Mouse (Mus musculus) liver, postnatal 0 days (tissue): ENCODE measurements around the gene Txndc16. TPM values are rescaled to one million over a fixed set of nuclear protein-coding genes. Genes with fewer than 3 reads are reported as not detected.

Experiments
- ATAC-seq: fragments of 200-750 bp; cut with Nextera tagmentation; 2 replicates; pipeline ENCODE4 v1.8.0; 2017; ENCODE audit warnings: mild to moderate bottlenecking, moderate library complexity
- DNase-seq: peaks from one replicate; pipeline ENCODE4 v3.0.0-alpha.2; 2016
- H3K27ac ChIP-seq: fragments of 300-500 bp; sonication (generic); 2 replicates; pipeline ENCODE4 v1.5.1; 2014; ENCODE audit warnings: antibody characterized with exemption, moderate library complexity, mild to moderate bottlenecking, low read depth
- H3K27me3 ChIP-seq: fragments of 300-500 bp; sonication (generic); 2 replicates; pipeline ENCODE4 v1.6.1; 2014; ENCODE audit warnings: low read length, control low read depth, mixed read lengths; ENCODE audit not compliant: insufficient read depth
- H3K36me3 ChIP-seq: fragments of 300-500 bp; sonication (generic); replicated peaks from 2 replicates; pipeline ENCODE4 v1.6.1; 2014; ENCODE audit warnings: mild to moderate bottlenecking, control low read depth, low read length, moderate library complexity, mixed read lengths; ENCODE audit not compliant: insufficient read depth
- H3K4me1 ChIP-seq: fragments of 300-500 bp; sonication (generic); 2 replicates; pipeline ENCODE4 v1.6.1; 2014; ENCODE audit warnings: antibody characterized with exemption, mild to moderate bottlenecking, control low read depth; ENCODE audit not compliant: insufficient read depth
- H3K4me2 ChIP-seq: fragments of 300-500 bp; sonication (generic); 2 replicates; pipeline ENCODE4 v1.6.1; 2014; ENCODE audit warnings: low read depth, mild to moderate bottlenecking, low read length, moderate library complexity, mixed read lengths
- H3K4me3 ChIP-seq: fragments of 300-500 bp; sonication (generic); 2 replicates; pipeline ENCODE4 v1.5.1; 2014; ENCODE audit warnings: low read depth, low read length
- H3K9ac ChIP-seq: fragments of 300-500 bp; sonication (generic); replicated peaks from 2 replicates; pipeline ENCODE4 v1.6.1; 2014; ENCODE audit warnings: mild to moderate bottlenecking, moderate library complexity
- H3K9me3 ChIP-seq: fragments of 300-500 bp; sonication (generic); 2 replicates; pipeline ENCODE4 v1.6.1; 2016; ENCODE audit warnings: mild to moderate bottlenecking, control low read depth, low read length, mixed read lengths
- CTCF ChIP-seq: sonication (generic); IDR thresholded peaks from 2 replicates; pipeline ENCODE4 v1.5.1; 2016; ENCODE audit warnings: antibody characterized with exemption, low read depth
- EP300 ChIP-seq: IDR thresholded peaks from 2 replicates; pipeline ENCODE4 v1.6.1; 2016; ENCODE audit warnings: antibody characterized with exemption, low read depth, mild to moderate bottlenecking
- WGBS: fragments of 180-500 bp; shearing (Covaris S2); extraction: QIAGEN DNeasy Blood & Tissue Kit; methylation state at CpG from one replicate; pipeline ENCODE4 v1.1.7; 2014; ENCODE audit not compliant: insufficient replicate concordance; 5-methylcytosine and 5-hydroxymethylcytosine counted together
- polyA plus RNA-seq: library from polyadenylated mRNA; unstranded; fragments of >200 nt; fragmentation: Nextera tagmentation; extraction: Ambion mirVana; gene quantifications from 2 replicates; pipeline ENCODE4 v1.2.1, GENCODE M21; 2015

Txndc16 gene
- 1.8 and 2.1 TPM in 2 replicates for polyA plus RNA-seq

- H3K27ac ChIP-seq, result peak within 1 kb of the TSS; percentile 97
- peak within 1 kb of the TSS; percentile 87 for H3K9ac ChIP-seq
- TF ChIP-seq EP300 (no peak), CTCF (no peak)
- H3K4me1 ChIP-seq, result peaks cover 29% of the 10 kb centered on the region
- DNase-seq (peak; percentile 82), ATAC-seq (peak; percentile 37)
- WGBS, result under 1% methylated on average over 57 of the region's 59 CpGs
- no peaks in the 10 kb centered on the region for H3K36me3 ChIP-seq
- H3K4me2 ChIP-seq, result peak within 1 kb of the TSS; percentile 99
- H3K4me3 ChIP-seq, result peak within 1 kb of the TSS; percentile 70
- H3K9me3 ChIP-seq, result no peaks in the 10 kb centered on the region
- H3K27me3 ChIP-seq, result 0 out of 2 replicates have a peak, but pooled peaks cover 2% of the 10 kb centered on the region
These were observed at the start of gene Txndc16 for GRCm38 (mm10) chr14:45220090-45220956. Txndc16 (minus strand) TSS chr14:45220328.

GRCm38 (mm10) chr14:45263831-45264592 is 43.9 kb upstream of the Txndc16 start:
- H3K27me3 ChIP-seq, result no peaks in the 10 kb centered on the region
- ATAC-seq (no peak), DNase-seq (no peak)
- no peaks in the 10 kb centered on the region for H3K4me1 ChIP-seq
- H3K4me2 ChIP-seq, result no peak overlapping the region
- H3K9me3 ChIP-seq, result no peaks in the 10 kb centered on the region
- 82% methylated on average over 3 of the region's 3 CpGs for WGBS
- no peaks in the 10 kb centered on the region for H3K36me3 ChIP-seq
- no peak overlapping the region for H3K27ac ChIP-seq
- no peak overlapping the region for H3K4me3 ChIP-seq
- TF ChIP-seq CTCF, result no peak
- no peak for TF ChIP-seq EP300
- H3K9ac ChIP-seq, result no peak overlapping the region

GRCm38 (mm10) chr14:45251548-45252076 is 31.5 kb upstream of the Txndc16 start:
- H3K4me1 ChIP-seq, result no peaks in the 10 kb centered on the region
- no peak overlapping the region for H3K4me2 ChIP-seq
- no peaks in the 10 kb centered on the region for H3K36me3 ChIP-seq
- WGBS, result 62% methylated on average over 4 of the region's 4 CpGs
- H3K9ac ChIP-seq, result no peak overlapping the region
- H3K27me3 ChIP-seq, result no peaks in the 10 kb centered on the region
- no peak overlapping the region for H3K4me3 ChIP-seq
- no peak for TF ChIP-seq CTCF
- no peak for TF ChIP-seq EP300
- ATAC-seq (no peak), DNase-seq (no peak)
- no peak overlapping the region for H3K27ac ChIP-seq
- no peaks in the 10 kb centered on the region for H3K9me3 ChIP-seq

GRCm38 (mm10) chr14:45241613-45242012 is 21.5 kb upstream of the Txndc16 start:
- no peak overlapping the region for H3K4me2 ChIP-seq
- no peaks in the 10 kb centered on the region for H3K9me3 ChIP-seq
- no peak for DNase-seq
- no peak for TF ChIP-seq EP300
- peak; percentile 69 for TF ChIP-seq CTCF
- ATAC-seq, result no peak
- H3K4me1 ChIP-seq, result no peaks in the 10 kb centered on the region
- H3K27me3 ChIP-seq, result no peaks in the 10 kb centered on the region
- H3K27ac ChIP-seq, result no peak overlapping the region
- no peak overlapping the region for H3K4me3 ChIP-seq
- H3K36me3 ChIP-seq, result no peaks in the 10 kb centered on the region
- no peak overlapping the region for H3K9ac ChIP-seq
- 47% methylated on average over 1 of the region's 1 CpGs for WGBS

GRCm38 (mm10) chr14:45239042-45239441 is 18.9 kb upstream of the Txndc16 start:
- WGBS, result 46% methylated on average over 2 of the region's 2 CpGs
- Histone ChIP-seq H3K4me2 (no peak overlapping the region), H3K4me3 (no peak overlapping the region), H3K27me3 (no peaks in the 10 kb centered on the region), H3K27ac (no peak overlapping the region), H3K9me3 (no peaks in the 10 kb centered on the region), H3K9ac (no peak overlapping the region), H3K36me3 (no peaks in the 10 kb centered on the region), H3K4me1 (no peaks in the 10 kb centered on the region)
- TF ChIP-seq CTCF, result no peak
- no peak for TF ChIP-seq EP300
- no peak for ATAC-seq
- DNase-seq, result no peak

GRCm38 (mm10) chr14:45220957-45221630 is 966 bp upstream of the Txndc16 start:
- Histone ChIP-seq H3K9ac (peak overlapping the region; percentile 87; the same call in 1 of the 2 replicates), H3K27me3 (0 out of 2 replicates have a peak, but pooled peaks cover 2% of the 10 kb centered on the region), H3K4me3 (peak overlapping the region; percentile 70), H3K27ac (no peak overlapping the region), H3K9me3 (no peaks in the 10 kb centered on the region), H3K36me3 (no peaks in the 10 kb centered on the region), H3K4me2 (peak overlapping the region; percentile 99), H3K4me1 (peaks cover 29% of the 10 kb centered on the region)
- ATAC-seq, result no peak
- TF ChIP-seq EP300, result no peak
- no peak for TF ChIP-seq CTCF
- 15% methylated on average over 11 of the region's 11 CpGs for WGBS
- DNase-seq, result no peak
